Mouse (Mus musculus) cerebellum, postnatal 36 days (tissue): ENCODE measurements at regions not wholly inside any gene's neighbourhood (a gene's known extent, or its start where the extent isn't known, plus 50 kb on each side); places are given as distances from the start of the nearest gene placed in this dataset.

ENCODE experiments used
- DNase-seq, 2 experiments: peaks; one replicate each; pipeline ENCODE4 v3.0.0; 2021 to 2022; ENCODE audit warnings: mixed read lengths in 2 of 2

GRCm38 (mm10) chr15:65733326-65733725 is 718.6 kb upstream of the Gm21961 start:
- no peak for DNase-seq

GRCm38 (mm10) chr15:65731308-65731707 is 716.6 kb upstream of the Gm21961 start:
- DNase-seq = no peak

- no peak for DNase-seq
Observed at GRCm38 (mm10) chr15:65727061-65727460, 712.4 kb upstream of the Gm21961 start.

GRCm38 (mm10) chr15:65726271-65726670 is 711.6 kb upstream of the Gm21961 start:
- DNase-seq = no peak

- DNase-seq = peak; percentile 32 to 42
Observed at GRCm38 (mm10) chr15:65703559-65703958, 688.9 kb upstream of the Gm21961 start.

- DNase-seq = peak in 1 of 2 experiments; percentile 30
Observed at GRCm38 (mm10) chr15:65701510-65701909, 686.8 kb upstream of the Gm21961 start.

GRCm38 (mm10) chr15:65698596-65698995 is 683.9 kb upstream of the Gm21961 start:
- DNase-seq = no peak
